ENCODE assay signal across 12 mouse cellular contexts in the genomic region with DNA sequence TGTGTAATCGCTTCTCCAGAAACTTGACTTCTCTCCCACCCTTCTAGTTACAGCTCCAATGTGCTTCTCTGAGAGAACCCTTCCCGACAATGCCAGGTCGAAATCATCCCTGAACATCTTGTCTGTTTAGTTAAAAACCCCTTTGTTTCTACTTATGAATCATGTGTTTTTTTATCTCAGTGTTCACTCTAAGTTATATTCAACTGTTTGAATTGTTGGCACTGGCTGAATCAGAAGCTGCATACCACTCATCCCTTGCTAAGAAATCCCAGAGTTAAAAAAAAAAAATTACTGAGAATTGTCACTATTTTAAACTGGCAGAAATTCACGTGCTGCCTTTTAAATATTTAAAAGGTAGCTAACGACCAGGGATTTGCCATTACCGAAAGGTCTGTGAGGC.
"Had no signal": no experiment of that assay in that cellular context is flagged by ENCODE, and none has a peak within 500 bp of the region (broad histone marks: within the 10 kb centered on the region; RNA-seq: fewer than 3 reads in every experiment).

No protein-coding gene starts in this region.

- DNase-seq: retina, postnatal 1 day; right cerebral cortex, adult 18-20 months; right cerebral cortex, postnatal 14 days; right cerebral cortex, postnatal 25 days; right cerebral cortex, postnatal 4 days; spleen, adult 18-20 months; thymus, adult 18-20 months; thymus, adult 2 months; thymus, postnatal 14 days; thymus, postnatal 25 days; thymus, postnatal 36 days; thymus, postnatal 4 days had no signal
